Mouse (Mus musculus) midbrain, embryonic 13.5 days (tissue): ENCODE data around the gene Zfp580. TPM values are rescaled to one million over a fixed set of nuclear protein-coding genes. Genes with fewer than 3 reads are reported as not detected.

Experiments
- ATAC-seq: fragments of 200-750 bp; cut with Nextera tagmentation; 2 replicates; pipeline ENCODE4 v1.8.0; 2017; ENCODE audit warnings: mild to moderate bottlenecking, moderate TSS enrichment, moderate library complexity
- H3K27ac ChIP-seq: fragments of 300-500 bp; sonication (generic); 2 replicates; pipeline ENCODE4 v1.5.1; 2015; ENCODE audit warnings: inconsistent platforms, mild to moderate bottlenecking, moderate library complexity
- H3K27me3 ChIP-seq: fragments of 300-500 bp; sonication (generic); 2 replicates; pipeline ENCODE4 v1.6.1; 2015; ENCODE audit warnings: mild to moderate bottlenecking, inconsistent platforms
- H3K36me3 ChIP-seq: fragments of 300-500 bp; sonication (generic); 2 replicates; pipeline ENCODE4 v1.6.1; 2015; ENCODE audit warnings: mild to moderate bottlenecking, inconsistent platforms
- H3K4me1 ChIP-seq: fragments of 300-500 bp; sonication (generic); replicated peaks from 2 replicates; pipeline ENCODE4 v1.6.1; 2015; ENCODE audit warnings: inconsistent platforms
- H3K4me2 ChIP-seq: fragments of 300-500 bp; sonication (generic); replicated peaks from 2 replicates; pipeline ENCODE4 v1.6.1; 2015; ENCODE audit warnings: moderate library complexity, mild to moderate bottlenecking, inconsistent platforms
- H3K4me3 ChIP-seq: fragments of 300-500 bp; sonication (generic); replicated peaks from 2 replicates; pipeline ENCODE4 v1.5.1; 2015; ENCODE audit warnings: mild to moderate bottlenecking, inconsistent platforms
- H3K9ac ChIP-seq: fragments of 300-500 bp; sonication (generic); replicated peaks from 2 replicates; pipeline ENCODE4 v1.6.1; 2015; ENCODE audit warnings: mild to moderate bottlenecking, inconsistent platforms
- H3K9me3 ChIP-seq: fragments of 300-500 bp; sonication (generic); 2 replicates; pipeline ENCODE4 v1.6.1; 2016; ENCODE audit warnings: mild to moderate bottlenecking, inconsistent platforms
- WGBS: fragments of 180-500 bp; shearing (Covaris S2); methylation state at CpG from one replicate; pipeline ENCODE4 v1.1.7; 2015; 5-methylcytosine and 5-hydroxymethylcytosine counted together
- polyA plus RNA-seq: library from polyadenylated mRNA; unstranded; fragments of >200 nt; fragmentation: Nextera tagmentation; extraction: Ambion mirVana; gene quantifications from 2 replicates; pipeline ENCODE4 v1.2.1, GENCODE M21; 2015

Zfp580 gene
- polyA plus RNA-seq, 1 experiment from 2014 or later = 72.8 TPM

DNA sequence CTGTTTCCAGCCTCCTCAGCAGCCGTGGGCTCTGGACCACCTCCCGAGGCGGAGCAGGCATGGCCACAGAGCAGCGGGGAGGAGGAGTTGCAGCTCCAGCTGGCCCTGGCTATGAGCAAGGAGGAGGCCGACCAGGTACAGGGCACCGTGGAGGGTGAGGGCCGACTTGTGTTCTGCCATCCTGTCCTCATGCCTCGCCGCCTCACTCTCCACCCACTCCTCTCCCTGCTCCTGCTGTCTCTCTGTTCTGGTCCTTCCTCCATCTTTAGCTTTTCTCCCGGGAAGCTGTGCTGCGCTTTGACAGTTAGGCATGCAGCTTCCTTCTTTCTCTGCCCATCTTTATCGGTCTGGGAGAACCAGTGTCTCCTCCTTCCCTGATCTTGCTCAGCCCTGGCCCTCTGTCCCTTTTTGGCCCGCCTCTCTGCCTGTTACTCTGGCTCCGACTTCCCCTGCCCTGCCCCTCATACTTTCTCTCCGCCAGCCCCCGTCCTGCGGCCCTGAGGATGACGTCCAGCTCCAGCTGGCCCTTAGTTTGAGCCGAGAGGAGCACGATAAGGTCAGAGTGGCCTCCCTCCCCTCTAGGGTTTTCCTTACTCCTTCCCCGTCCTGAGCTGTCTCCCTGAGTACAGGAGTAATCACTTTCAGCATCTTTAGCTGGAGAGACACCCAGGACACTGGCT is 41.6 kb downstream of the Zfp580 start:
- H3K9me3 ChIP-seq = no peaks in the 10 kb centered on the region
- ATAC-seq = no peak
- H3K9ac ChIP-seq = no peak overlapping the region
- WGBS = 87% methylated on average over 21 of the region's 21 CpGs
- no peak overlapping the region for H3K27ac ChIP-seq
- H3K4me2 ChIP-seq = no peak overlapping the region
- no peaks in the 10 kb centered on the region for H3K4me1 ChIP-seq
- H3K36me3 ChIP-seq = peaks cover 89% of the 10 kb centered on the region
- no peaks in the 10 kb centered on the region for H3K27me3 ChIP-seq
- no peak overlapping the region for H3K4me3 ChIP-seq

DNA sequence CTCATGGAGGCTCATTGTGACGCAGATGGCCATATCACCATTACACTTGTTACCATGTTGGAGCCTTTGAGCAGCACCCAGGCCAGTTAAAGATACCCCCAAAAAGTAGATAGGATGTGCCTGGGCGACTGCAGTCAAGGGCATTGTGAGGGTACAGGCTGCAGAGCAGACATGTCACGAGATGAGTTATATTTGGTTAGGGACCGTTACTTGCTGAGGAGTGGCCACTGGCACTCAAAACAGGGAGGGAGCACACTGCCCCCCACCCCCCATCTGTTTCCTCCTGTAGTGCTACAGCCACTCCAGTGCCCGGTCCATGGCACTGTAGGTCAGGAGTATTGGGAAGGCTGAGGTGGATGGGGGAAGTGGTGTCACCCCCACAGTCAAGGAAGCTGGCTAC is 47.4 kb downstream of the Zfp580 start:
- no peak for ATAC-seq
- Histone ChIP-seq H3K9ac (no peak overlapping the region), H3K27me3 (no peaks in the 10 kb centered on the region), H3K4me2 (no peak overlapping the region), H3K4me3 (no peak overlapping the region), H3K27ac (no peak overlapping the region), H3K4me1 (no peaks in the 10 kb centered on the region), H3K36me3 (peaks cover 60% of the 10 kb centered on the region), H3K9me3 (no peaks in the 10 kb centered on the region)
- WGBS = 92% methylated on average over 5 of the region's 5 CpGs

DNA sequence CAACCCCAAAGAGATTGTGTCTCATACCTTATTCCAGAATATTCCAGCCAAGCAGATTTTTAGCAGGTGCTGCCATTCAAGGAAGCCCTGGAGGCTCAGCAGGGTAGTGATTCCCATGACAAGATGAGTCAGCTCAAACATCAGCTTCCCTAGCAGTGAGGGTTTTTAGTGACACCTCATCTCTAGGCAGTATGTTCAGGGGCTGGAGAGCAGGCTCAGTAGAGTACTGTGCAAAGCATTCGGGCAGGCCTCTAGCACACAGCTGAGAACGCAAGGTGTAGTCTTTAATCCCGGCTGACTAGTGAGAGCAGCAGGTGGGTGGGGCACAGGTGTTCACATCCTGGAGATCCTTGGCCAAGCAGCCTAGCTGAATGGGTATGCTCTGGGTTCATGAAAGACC is 48.5 kb downstream of the Zfp580 start:
- no peaks in the 10 kb centered on the region for H3K9me3 ChIP-seq
- H3K4me1 ChIP-seq = no peaks in the 10 kb centered on the region
- no peak overlapping the region for H3K4me3 ChIP-seq
- H3K27me3 ChIP-seq = no peaks in the 10 kb centered on the region
- ATAC-seq = no peak
- H3K4me2 ChIP-seq = no peak overlapping the region
- WGBS = 89% methylated on average over 3 of the region's 3 CpGs
- H3K9ac ChIP-seq = no peak overlapping the region
- peaks cover 50% of the 10 kb centered on the region for H3K36me3 ChIP-seq
- H3K27ac ChIP-seq = no peak overlapping the region

DNA sequence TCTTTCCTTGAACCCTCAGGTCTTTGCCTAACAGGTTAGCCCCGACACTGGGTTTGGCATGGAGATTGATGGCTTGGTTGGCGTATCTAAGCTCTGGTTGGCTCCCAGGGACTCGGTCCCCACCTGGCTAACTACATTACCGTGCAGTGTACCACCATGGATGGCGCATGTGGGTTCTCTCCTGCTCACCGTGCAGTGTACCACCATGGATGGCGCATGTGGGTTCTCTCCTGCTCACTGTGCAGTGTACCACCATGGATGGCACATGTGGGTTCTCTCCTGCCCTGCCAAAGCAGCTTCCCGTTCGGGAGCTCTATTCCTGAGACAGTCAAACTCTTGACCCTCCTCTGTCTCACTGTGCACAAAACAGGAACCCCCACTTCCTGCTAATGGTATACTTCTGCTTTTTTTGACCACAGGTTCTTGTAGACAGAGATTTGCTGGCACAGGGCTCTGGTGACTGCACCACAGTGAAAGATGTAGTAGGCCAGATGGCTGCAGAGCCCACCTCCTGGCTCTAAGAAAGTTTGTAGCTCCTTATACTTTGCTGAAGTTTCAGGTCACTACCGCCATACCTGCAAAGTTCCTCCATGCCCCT is 49.8 kb downstream of the Zfp580 start:
- H3K27ac ChIP-seq = no peak overlapping the region
- H3K4me2 ChIP-seq = no peak overlapping the region
- no peak overlapping the region for H3K9ac ChIP-seq
- H3K4me3 ChIP-seq = no peak overlapping the region
- no peak for ATAC-seq
- 92% methylated on average over 10 of the region's 10 CpGs for WGBS
- H3K9me3 ChIP-seq = no peaks in the 10 kb centered on the region
- H3K27me3 ChIP-seq = no peaks in the 10 kb centered on the region
- H3K36me3 ChIP-seq = peaks cover 36% of the 10 kb centered on the region
- H3K4me1 ChIP-seq = no peaks in the 10 kb centered on the region

DNA sequence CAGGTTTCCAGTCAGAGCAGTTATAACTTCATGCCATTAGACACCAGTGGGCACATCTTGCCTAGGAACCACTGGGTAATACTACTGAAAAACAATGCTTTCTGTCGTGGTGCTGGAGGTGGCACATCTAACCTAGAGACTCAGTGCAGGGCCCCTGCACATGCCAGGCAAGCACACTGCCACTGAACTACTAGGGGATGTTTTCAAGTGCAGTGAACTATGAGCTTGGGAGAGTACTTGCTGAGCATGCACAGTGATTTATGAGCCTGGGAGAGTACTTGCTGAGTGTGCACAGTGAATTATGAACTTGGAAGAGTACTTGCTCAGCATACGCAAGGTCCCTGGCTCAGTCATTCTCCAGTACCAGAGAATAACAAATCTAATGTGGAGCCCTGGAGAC is 51.2 kb downstream of the Zfp580 start:
- Histone ChIP-seq H3K36me3 (peaks cover 22% of the 10 kb centered on the region), H3K9me3 (no peaks in the 10 kb centered on the region), H3K9ac (no peak overlapping the region), H3K4me1 (no peaks in the 10 kb centered on the region), H3K4me3 (no peak overlapping the region), H3K27me3 (no peaks in the 10 kb centered on the region), H3K4me2 (no peak overlapping the region), H3K27ac (no peak overlapping the region)
- 93% methylated on average over 2 of the region's 2 CpGs for WGBS
- no peak for ATAC-seq

Other genes starting within 250 kb of the Zfp580 start
- 281 and 301 TPM in 2 replicates for gene Ube2s, start 238.9 kb upstream of the Zfp580 start, polyA plus RNA-seq
- gene Shisa7, start 206.8 kb upstream of the Zfp580 start, polyA plus RNA-seq = 8.8 and 9.7 TPM in 2 replicates
- gene Isoc2b, start 181.3 kb upstream of the Zfp580 start, polyA plus RNA-seq = 3.3 and 5.3 TPM in 2 replicates
- 0.43 and 0.65 TPM in 2 replicates for gene Isoc2a, start 174.4 kb upstream of the Zfp580 start, polyA plus RNA-seq
- gene Gm36210, start 145.0 kb upstream of the Zfp580 start, polyA plus RNA-seq = 0.31 and 0.32 TPM in 2 replicates
- 4.3 and 4.4 TPM in 2 replicates for gene Zfp628, start 136.3 kb upstream of the Zfp580 start, polyA plus RNA-seq
- 29.5 and 31.1 TPM in 2 replicates for gene Nat14, start 129.5 kb upstream of the Zfp580 start, polyA plus RNA-seq
- gene Ssc5d, start 125.8 kb upstream of the Zfp580 start, polyA plus RNA-seq = 0.88 and 0.98 TPM in 2 replicates
- gene Sbk2, start 87.1 kb upstream of the Zfp580 start, polyA plus RNA-seq = 0.12 and 0.13 TPM in 2 replicates
- gene Sbk3, start 80.4 kb upstream of the Zfp580 start, polyA plus RNA-seq = 0.10 and 0.13 TPM in 2 replicates
- 65.2 and 68.4 TPM in 2 replicates for gene Zfp579, start 55.4 kb upstream of the Zfp580 start, polyA plus RNA-seq
- gene Zfp524, start 37.1 kb upstream of the Zfp580 start, polyA plus RNA-seq = 8.6 and 8.9 TPM in 2 replicates
- 42.0 and 51.1 TPM in 2 replicates for gene Fiz1, start 36.8 kb upstream of the Zfp580 start, polyA plus RNA-seq
- 0.89 and 1.3 TPM in 2 replicates for gene Gm44973, start 36.0 kb upstream of the Zfp580 start, polyA plus RNA-seq
- 5.7 and 7.9 TPM in 2 replicates for gene Zfp865, start 31.2 kb upstream of the Zfp580 start, polyA plus RNA-seq
- 25.8 and 30.1 TPM in 2 replicates for gene Ccdc106, start 31.0 kb upstream of the Zfp580 start, polyA plus RNA-seq
- gene 4632433K11Rik, start 17.4 kb upstream of the Zfp580 start, polyA plus RNA-seq = not detected in 2 replicates
- gene Zfp784, start 13.1 kb upstream of the Zfp580 start, polyA plus RNA-seq = 10.5 and 11.2 TPM in 2 replicates
- 121 and 128 TPM in 2 replicates for gene U2af2, start 10.6 kb downstream of the Zfp580 start, polyA plus RNA-seq
- 73.5 and 80.1 TPM in 2 replicates for gene Epn1, start 28.7 kb downstream of the Zfp580 start, polyA plus RNA-seq
- gene Rfpl4, start 65.4 kb downstream of the Zfp580 start, polyA plus RNA-seq = not detected in 2 replicates
- gene Rasl2-9, start 74.4 kb downstream of the Zfp580 start, polyA plus RNA-seq = 0.38 and 0.41 TPM in 2 replicates
- 0.01 TPM in 1 of 2 replicates, not detected in the other for gene Vmn1r55, start 98.1 kb downstream of the Zfp580 start, polyA plus RNA-seq
- not detected in 2 replicates for gene Vmn1r56, start 145.2 kb downstream of the Zfp580 start, polyA plus RNA-seq
- not detected in 2 replicates for gene Vmn1r57, start 167.0 kb downstream of the Zfp580 start, polyA plus RNA-seq